Mouse (Mus musculus) hindbrain, embryonic 15.5 days (tissue): ENCODE data around the gene Cxcl9. TPM values are rescaled to one million over a fixed set of nuclear protein-coding genes. Genes with fewer than 3 reads are reported as not detected.
A peak's percentile ranks its signal among the peaks of the same experiment; 100 is the strongest.

Source experiments
- ATAC-seq: fragments of 200-750 bp; cut with Nextera tagmentation; 2 replicates; pipeline ENCODE4 v1.8.0; 2017; ENCODE audit warnings: low read depth, moderate number of reproducible peaks, moderate TSS enrichment; ENCODE audit not compliant: low FRiP score
- H3K27ac ChIP-seq: fragments of 300-500 bp; sonication (generic); replicated peaks from 2 replicates; pipeline ENCODE4 v1.5.1; 2015; ENCODE audit warnings: mild to moderate bottlenecking, inconsistent platforms
- H3K27me3 ChIP-seq: fragments of 300-500 bp; sonication (generic); 2 replicates; pipeline ENCODE4 v1.6.1; 2015; ENCODE audit warnings: control low read depth, inconsistent platforms
- H3K36me3 ChIP-seq: fragments of 300-500 bp; sonication (generic); 2 replicates; pipeline ENCODE4 v1.6.1; 2015; ENCODE audit warnings: control low read depth, inconsistent platforms
- H3K4me1 ChIP-seq: fragments of 300-500 bp; sonication (generic); replicated peaks from 2 replicates; pipeline ENCODE4 v1.6.1; 2015; ENCODE audit warnings: control low read depth, inconsistent platforms
- H3K4me2 ChIP-seq: fragments of 300-500 bp; sonication (generic); 2 replicates; pipeline ENCODE4 v1.6.1; 2015; ENCODE audit warnings: moderate library complexity, mild to moderate bottlenecking, inconsistent platforms
- H3K4me3 ChIP-seq: fragments of 300-500 bp; sonication (generic); 2 replicates; pipeline ENCODE4 v1.5.1; 2015; ENCODE audit warnings: mild to moderate bottlenecking, inconsistent platforms
- H3K9ac ChIP-seq: fragments of 300-500 bp; sonication (generic); 2 replicates; pipeline ENCODE4 v1.6.1; 2015; ENCODE audit warnings: inconsistent platforms
- H3K9me3 ChIP-seq: fragments of 300-500 bp; sonication (generic); 2 replicates; pipeline ENCODE4 v1.6.1; 2016; ENCODE audit warnings: control low read depth, inconsistent platforms
- WGBS: fragments of 180-500 bp; shearing (Covaris S2); methylation state at CpG from one replicate; pipeline ENCODE4 v1.1.7; 2015; 5-methylcytosine and 5-hydroxymethylcytosine counted together
- polyA plus RNA-seq: library from polyadenylated mRNA; unstranded; fragments of >200 nt; fragmentation: Nextera tagmentation; extraction: Ambion mirVana; gene quantifications from 2 replicates; pipeline ENCODE4 v1.2.1, GENCODE M21; 2015

The Cxcl9 gene
- polyA plus RNA-seq, 1 experiment from 2014 or later = not detected

DNA sequence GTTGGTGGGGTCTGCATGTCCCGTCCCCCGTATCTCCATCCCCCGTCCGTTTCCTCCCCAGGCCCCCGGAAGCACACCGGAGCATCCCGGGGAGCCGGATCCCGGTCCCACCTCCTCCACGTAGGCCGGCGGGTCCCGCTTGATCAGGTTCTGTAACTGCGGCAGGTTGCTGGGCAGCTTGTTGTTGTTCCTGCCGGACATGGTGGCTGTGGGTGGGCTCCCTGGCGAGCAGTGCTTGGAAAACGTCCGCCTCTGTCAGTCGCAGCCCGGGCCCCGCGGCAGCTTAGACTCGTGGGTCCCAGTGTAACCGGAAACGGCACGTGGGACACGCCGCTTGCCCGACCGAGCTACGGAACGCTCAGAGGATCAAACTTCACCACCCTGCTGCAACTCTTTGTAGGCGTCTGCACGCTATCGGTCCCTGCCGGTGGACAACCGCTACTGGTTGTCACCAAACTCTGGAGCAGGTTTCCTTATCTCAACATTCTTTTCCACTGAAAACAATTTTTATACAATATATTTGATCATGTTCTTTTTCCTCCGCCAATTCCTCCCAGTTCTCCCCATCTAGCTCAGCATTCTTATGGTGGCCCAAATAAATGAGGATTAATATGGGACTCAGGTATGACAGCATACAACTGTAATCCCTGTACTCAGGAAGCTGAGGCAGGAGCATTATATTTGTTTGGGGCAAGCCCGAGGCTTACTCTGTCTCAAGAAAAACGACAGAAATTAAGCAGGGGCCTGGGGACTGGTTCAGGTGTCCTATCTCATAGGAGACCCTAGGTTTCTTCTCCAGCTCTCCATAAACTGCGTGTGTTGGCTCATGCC lies 18.0 kb downstream of the Cxcl9 start, which contains the start of gene Sdad1:
Gene Sdad1, minus strand, starts transcription at position 799 of the 831 bp plus-strand sequence.
- peaks cover 10% of the 10 kb centered on the region for H3K36me3 ChIP-seq
- peaks cover 16% of the 10 kb centered on the region for H3K4me1 ChIP-seq
- H3K27me3 ChIP-seq = no peaks in the 10 kb centered on the region
- peak within 1 kb of the TSS; percentile 74 for H3K27ac ChIP-seq
- no peaks in the 10 kb centered on the region for H3K9me3 ChIP-seq
- peak; percentile 96 for ATAC-seq
- H3K4me2 ChIP-seq = peak within 1 kb of the TSS; percentile 73
- WGBS = 2% methylated on average over 41 of the region's 41 CpGs
- H3K4me3 ChIP-seq = peak within 1 kb of the TSS; percentile 93
- peak within 1 kb of the TSS; percentile 73 for H3K9ac ChIP-seq

DNA sequence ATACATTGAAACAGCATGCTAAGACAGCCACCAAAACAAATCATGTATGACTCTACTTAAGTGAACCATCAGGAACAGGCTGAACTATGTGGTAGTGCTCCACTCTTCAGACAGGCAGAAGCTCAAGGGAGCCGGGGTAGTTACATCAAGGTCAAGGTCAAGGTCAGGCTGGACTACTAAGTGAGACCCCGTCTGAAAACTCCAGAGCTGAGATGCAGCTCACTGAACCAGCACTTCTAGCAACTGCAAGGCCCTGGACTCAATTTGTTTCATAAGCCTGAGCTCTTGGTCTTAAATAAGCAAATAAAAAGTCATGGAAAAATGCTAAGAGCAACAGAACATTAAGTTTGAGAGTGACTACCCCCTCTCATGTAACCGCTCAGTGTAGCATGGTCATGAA lies 23.6 kb downstream of the Cxcl9 start:
- WGBS = 90% methylated on average over 3 of the region's 3 CpGs
- Histone ChIP-seq H3K4me3 (no peak overlapping the region), H3K27ac (no peak overlapping the region), H3K4me1 (peaks cover 12% of the 10 kb centered on the region), H3K9me3 (no peaks in the 10 kb centered on the region), H3K4me2 (no peak overlapping the region), H3K36me3 (peaks cover 61% of the 10 kb centered on the region), H3K9ac (no peak overlapping the region), H3K27me3 (no peaks in the 10 kb centered on the region)
- no peak for ATAC-seq

DNA sequence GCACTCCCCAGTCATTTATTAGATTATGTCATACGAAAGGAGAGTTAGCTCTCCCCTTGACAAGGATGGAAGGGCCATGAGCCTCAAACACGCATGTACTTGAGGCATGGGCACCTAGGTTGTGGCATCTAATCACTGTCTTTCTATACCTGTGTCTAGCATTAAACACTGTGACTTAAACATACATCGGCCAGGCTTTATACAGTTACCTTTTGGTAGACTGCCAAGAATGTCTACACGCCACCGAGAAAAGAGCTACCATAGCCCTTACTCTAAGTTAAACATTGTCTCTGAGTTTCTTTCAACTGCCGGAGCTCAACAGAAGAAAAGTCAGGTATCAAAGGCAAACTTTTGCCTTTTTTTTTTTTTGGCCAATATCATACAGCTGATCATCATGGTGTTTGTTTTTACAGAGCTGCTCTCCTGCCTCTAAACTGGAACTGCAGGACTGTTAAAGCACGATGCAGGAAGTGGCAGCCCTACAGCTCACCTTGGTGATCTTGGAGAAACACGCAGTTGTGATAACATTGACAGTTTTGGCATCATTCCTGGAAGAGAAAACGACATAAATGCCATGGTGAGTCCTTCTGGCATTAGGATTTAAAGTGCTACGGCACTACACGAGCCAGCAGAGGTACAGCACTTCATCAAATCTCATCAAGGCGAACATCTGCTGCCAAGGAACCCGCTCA lies 25.6 kb downstream of the Cxcl9 start:
- H3K4me2 ChIP-seq = no peak overlapping the region
- H3K9ac ChIP-seq = no peak overlapping the region
- H3K9me3 ChIP-seq = no peaks in the 10 kb centered on the region
- H3K27me3 ChIP-seq = no peaks in the 10 kb centered on the region
- H3K27ac ChIP-seq = no peak overlapping the region
- no peak overlapping the region for H3K4me3 ChIP-seq
- no peaks in the 10 kb centered on the region for H3K4me1 ChIP-seq
- H3K36me3 ChIP-seq = peaks cover 77% of the 10 kb centered on the region
- ATAC-seq = no peak
- WGBS = 91% methylated on average over 13 of the region's 13 CpGs

DNA sequence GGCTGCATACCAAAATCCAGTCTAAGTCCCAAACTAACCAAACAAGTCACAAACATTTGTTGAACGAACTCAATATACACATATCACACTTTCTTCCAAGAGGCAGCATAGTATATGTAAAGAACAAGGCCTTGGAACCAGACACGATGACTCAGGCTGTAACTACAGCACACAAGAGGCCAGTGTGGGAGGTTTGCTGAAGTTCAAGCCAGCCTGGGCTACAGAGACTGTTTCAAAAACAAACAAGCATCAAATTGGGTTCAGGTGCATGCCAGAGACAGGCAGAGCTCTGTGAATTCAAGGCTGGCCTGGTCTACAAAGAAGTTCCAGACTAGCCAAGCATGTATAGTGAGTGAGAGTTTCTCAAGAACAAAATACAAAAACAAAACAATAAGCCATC lies 33.4 kb downstream of the Cxcl9 start:
- WGBS = 95% methylated on average over 2 of the region's 2 CpGs

DNA sequence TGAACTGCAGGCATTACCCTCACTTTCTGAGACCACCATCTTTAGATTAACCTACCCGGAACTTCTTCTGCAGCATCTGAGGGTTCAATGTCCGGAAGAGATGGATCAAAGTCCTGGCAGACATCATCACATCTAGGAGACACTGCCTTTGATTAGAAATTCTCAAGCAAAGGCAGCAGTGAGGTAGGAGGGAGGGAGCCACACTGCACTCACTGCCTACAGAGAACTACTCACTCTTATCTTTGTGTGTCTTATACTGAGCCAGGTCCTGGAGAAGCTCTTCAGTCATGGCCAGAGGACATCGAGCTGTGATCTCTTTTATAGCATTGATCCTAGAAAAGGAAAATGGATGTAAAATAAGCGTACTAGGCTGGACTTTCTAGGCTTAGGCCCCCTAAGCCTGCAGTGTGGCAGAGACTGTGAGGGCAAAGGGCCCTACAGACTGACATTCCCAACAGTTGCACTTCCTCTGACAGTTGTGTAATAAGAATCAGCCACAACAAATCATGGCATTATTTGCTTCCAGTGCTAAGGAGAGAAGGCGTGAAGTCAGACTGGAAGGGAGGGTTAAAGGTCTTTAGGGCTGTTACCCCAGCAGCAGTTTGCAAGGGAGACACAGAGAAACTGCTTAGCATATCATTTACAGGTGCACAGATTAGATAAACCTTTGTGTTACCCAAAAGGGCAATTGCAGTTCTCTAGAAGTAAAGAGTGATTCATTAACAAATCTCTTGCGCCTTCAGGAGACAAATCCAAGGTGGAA lies 36.0 kb downstream of the Cxcl9 start:
- Histone ChIP-seq H3K4me3 (no peak overlapping the region), H3K27ac (no peak overlapping the region), H3K36me3 (peaks cover 86% of the 10 kb centered on the region), H3K4me2 (no peak overlapping the region), H3K4me1 (no peaks in the 10 kb centered on the region), H3K27me3 (no peaks in the 10 kb centered on the region), H3K9me3 (no peaks in the 10 kb centered on the region), H3K9ac (no peak overlapping the region)
- 93% methylated on average over 6 of the region's 6 CpGs for WGBS
- ATAC-seq = no peak

More for the DNA sequence above, 33.4 kb downstream of the Cxcl9 start:
- Histone ChIP-seq H3K9me3 (no peaks in the 10 kb centered on the region), H3K4me2 (no peak overlapping the region), H3K9ac (no peak overlapping the region), H3K27ac (no peak overlapping the region), H3K36me3 (peaks cover 86% of the 10 kb centered on the region), H3K4me3 (no peak overlapping the region), H3K27me3 (no peaks in the 10 kb centered on the region), H3K4me1 (no peaks in the 10 kb centered on the region)
- ATAC-seq = no peak

DNA sequence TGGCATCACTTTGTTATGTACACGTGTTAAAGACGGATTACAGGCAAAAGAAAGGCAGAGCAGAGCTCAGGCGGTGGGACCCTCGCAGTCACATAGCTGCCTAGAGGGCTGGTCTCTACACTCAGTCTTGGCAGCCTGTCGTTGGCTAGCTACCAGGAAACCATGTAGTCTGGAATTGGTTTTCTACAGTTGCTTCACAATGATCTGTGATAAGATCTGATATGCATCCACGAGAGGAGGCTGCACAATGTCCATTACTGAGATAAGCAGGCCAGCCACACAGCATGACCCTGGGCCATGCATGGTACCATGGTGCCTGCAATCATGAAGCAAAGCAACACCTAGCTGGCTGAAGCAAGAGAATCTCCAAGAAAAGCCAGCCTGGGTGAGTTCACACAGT lies 40.0 kb downstream of the Cxcl9 start:
- whole genome bisulfite sequencing = 88% methylated on average over 6 of the region's 6 CpGs
- peaks cover 75% of the 10 kb centered on the region for H3K36me3 ChIP-seq
- H3K4me2 ChIP-seq = no peak overlapping the region
- no peaks in the 10 kb centered on the region for H3K4me1 ChIP-seq
- H3K4me3 ChIP-seq = no peak overlapping the region
- H3K9ac ChIP-seq = no peak overlapping the region
- ATAC-seq = no peak
- H3K27me3 ChIP-seq = no peaks in the 10 kb centered on the region
- no peak overlapping the region for H3K27ac ChIP-seq
- no peaks in the 10 kb centered on the region for H3K9me3 ChIP-seq

DNA sequence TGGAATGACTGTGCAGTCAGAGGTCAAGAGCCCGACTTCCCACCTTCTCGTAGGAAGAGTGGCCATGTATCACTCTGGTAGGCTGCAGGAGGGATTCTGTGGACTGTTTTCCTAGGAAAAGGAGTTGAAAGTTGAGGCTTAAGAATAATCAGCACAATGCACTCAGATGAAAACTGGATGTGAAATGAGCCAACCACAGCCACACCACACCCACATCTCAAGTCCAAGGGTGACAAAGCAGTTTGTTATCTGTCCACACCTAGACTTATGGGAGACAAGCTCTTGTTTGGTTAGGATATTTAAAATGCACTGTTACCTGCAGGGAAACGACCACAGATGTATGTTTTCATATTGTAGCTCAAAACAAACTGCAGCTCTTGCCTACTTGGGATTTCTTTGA lies 44.8 kb downstream of the Cxcl9 start:
- Histone ChIP-seq H3K9me3 (no peaks in the 10 kb centered on the region), H3K4me3 (no peak overlapping the region), H3K4me1 (peaks cover 6% of the 10 kb centered on the region), H3K4me2 (no peak overlapping the region), H3K9ac (no peak overlapping the region), H3K36me3 (peaks cover 33% of the 10 kb centered on the region), H3K27ac (no peak overlapping the region), H3K27me3 (no peaks in the 10 kb centered on the region)
- ATAC-seq = no peak
- WGBS = 76% methylated on average over 3 of the region's 3 CpGs

DNA sequence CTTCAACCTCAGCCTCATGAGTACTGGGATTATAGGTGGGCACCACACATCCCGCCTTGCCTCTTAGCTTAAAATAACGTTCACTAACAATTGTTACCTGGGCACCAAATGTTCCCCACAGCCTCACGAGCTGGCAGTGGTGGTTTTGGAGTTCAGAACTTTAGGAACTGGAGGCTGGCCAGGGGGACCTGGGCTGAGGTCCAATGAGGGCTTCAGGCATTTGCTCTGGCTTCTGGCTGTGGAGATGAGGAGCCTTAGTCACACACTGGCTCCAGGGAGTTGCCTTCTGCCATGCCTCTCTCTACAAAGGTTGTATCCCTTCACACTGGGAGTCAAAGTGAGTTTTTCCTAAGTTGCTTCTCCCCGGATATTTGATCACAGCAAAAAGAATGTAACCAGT lies 45.3 kb downstream of the Cxcl9 start:
- 76% methylated on average over 4 of the region's 4 CpGs for WGBS
- no peak overlapping the region for H3K4me2 ChIP-seq
- no peaks in the 10 kb centered on the region for H3K9me3 ChIP-seq
- peaks cover 7% of the 10 kb centered on the region for H3K4me1 ChIP-seq
- H3K27ac ChIP-seq = no peak overlapping the region
- H3K36me3 ChIP-seq = peaks cover 29% of the 10 kb centered on the region
- no peaks in the 10 kb centered on the region for H3K27me3 ChIP-seq
- H3K9ac ChIP-seq = no peak overlapping the region
- no peak for ATAC-seq
- no peak overlapping the region for H3K4me3 ChIP-seq

DNA sequence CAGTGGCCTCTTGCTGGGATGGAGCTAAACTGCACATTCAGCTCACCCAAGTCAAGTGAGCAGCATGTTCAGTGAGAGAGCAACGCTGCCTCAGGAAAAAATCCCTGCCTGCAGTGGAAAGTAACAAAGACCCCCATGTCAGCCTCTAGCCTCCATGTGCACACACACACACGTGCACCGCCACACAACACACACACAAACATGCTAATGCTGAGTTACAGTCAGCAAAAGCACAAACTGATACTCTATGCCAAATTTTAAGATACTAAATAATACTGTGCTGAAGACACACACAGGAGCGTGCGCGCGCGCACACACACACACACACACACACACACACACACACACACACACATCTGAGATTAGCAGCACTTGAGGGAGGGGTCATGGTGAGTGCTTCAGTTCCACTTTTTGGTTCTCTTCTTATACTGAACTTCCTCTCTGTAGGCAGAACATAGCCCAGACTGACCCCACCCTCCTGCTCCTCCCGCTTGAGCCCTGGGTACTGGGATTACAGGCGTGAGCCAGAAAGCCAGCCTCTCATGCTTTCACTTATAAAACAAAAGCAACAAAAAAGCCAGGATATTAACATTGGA lies 48.8 kb downstream of the Cxcl9 start:
- no peak for ATAC-seq
- peak overlapping the region; percentile 95; the same call in 1 of the 2 replicates for H3K4me2 ChIP-seq
- no peak overlapping the region for H3K9ac ChIP-seq
- H3K4me3 ChIP-seq = no peak overlapping the region
- H3K27me3 ChIP-seq = no peaks in the 10 kb centered on the region
- H3K27ac ChIP-seq = peak overlapping the region; percentile 28; the same call in 1 of the 2 replicates
- H3K36me3 ChIP-seq = no peaks in the 10 kb centered on the region
- no peaks in the 10 kb centered on the region for H3K9me3 ChIP-seq
- H3K4me1 ChIP-seq = peaks cover 10% of the 10 kb centered on the region
- 87% methylated on average over 10 of the region's 10 CpGs for WGBS

DNA sequence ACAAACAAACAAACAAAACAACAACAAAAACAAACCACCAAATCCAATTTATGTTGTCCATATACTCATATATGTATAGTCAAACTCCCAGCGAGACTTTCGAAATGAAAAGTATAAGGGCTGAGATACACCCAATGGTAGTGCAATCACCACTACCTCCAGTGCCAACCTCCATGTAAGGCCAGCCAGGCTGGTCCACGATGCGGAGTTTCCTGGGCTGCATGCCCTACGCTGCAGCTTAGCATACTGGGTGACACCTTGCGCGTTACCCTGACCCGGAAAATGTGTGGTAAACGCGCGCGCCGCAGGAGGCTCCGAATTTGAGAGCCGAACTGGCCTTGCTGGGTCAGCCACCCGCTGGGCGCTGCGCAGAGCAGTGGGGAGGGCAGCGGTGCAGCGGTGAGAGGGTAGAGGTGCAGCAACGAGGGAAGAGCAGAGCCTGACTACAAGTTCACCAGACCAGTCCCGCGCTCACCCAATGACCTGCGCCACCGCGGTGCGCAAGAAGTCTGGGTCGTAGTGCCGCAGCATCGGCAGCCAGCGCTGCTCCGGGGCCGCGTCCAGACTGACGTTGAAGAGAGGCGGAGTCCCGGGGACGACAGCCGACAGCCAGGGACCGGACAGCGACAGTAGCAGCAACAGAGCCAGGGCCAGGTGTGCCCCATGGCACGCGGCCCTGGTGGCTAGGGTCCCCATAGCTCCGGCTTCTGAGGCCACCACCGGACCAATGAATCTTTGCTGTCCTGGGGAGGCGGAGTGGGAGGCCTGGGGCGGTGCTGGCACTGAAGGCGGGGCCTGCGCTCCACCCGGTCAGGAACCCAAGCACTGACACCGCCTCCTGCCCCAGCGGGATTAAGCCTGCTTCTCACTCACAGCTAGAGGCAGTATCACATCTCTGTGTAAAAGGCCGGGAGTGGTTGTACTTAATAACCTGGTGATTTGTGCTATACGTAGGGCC lies 50.2 kb downstream of the Cxcl9 start, which contains the start of gene Naaa:
Gene Naaa, minus strand, starts transcription at position 734 of the 958 bp plus-strand sequence.
- peak within 1 kb of the TSS; percentile 64 for H3K4me3 ChIP-seq
- H3K4me1 ChIP-seq = peaks cover 10% of the 10 kb centered on the region
- peak within 1 kb of the TSS; percentile 74 for H3K27ac ChIP-seq
- peak within 1 kb of the TSS; percentile 95 for H3K4me2 ChIP-seq
- 2% methylated on average over 54 of the region's 54 CpGs for WGBS
- H3K36me3 ChIP-seq = no peaks in the 10 kb centered on the region
- H3K27me3 ChIP-seq = no peaks in the 10 kb centered on the region
- peak; percentile 91 for ATAC-seq
- peak within 1 kb of the TSS; percentile 61 for H3K9ac ChIP-seq
- no peaks in the 10 kb centered on the region for H3K9me3 ChIP-seq
